Mouse (Mus musculus) kidney, adult 2 months (tissue): ENCODE measurements around the gene Olfr449.

Source experiments
- CTCF ChIP-seq: fragments of 200-500 bp; conservative IDR thresholded peaks from 2 replicates; pipeline ENCODE4 v1.5.1; 2011; ENCODE audit warnings: low read depth, mild to moderate bottlenecking, control low read depth, low read length, moderate library complexity, mixed read lengths; ENCODE audit not compliant: insufficient read depth, insufficient read length
- POLR2A ChIP-seq: fragments of 200-500 bp; IDR thresholded peaks from one replicate; pipeline ENCODE4 v1.6.1; 2011; ENCODE audit warnings: low read depth, low read length, control low read depth

DNA sequence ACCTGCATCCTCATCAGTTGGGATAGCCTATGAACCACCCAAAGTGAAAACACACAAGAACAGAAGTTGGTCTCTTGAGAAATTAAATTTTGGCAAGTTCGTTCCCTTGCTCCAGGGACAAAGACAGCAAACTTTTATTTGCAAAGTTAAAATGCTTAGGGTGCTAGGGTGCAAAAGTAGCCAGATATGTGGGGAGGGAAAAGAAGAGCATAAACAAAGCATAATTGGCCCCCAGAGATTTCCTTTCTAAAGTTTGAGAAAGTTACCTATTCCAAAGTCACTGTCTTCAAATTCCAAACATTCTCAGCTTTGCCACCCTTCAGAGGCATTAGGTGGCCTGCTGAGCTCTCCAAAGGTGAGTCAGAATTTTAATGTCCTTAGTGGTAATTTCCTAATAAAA is 22.5 kb upstream of the Olfr449 start, which contains the start of gene Olfr450:
- TF ChIP-seq CTCF (no peak), POLR2A (no peak)
